Mouse (Mus musculus): ENCODE measurements around the gene Gm45194. TPM values are rescaled to one million over a fixed set of nuclear protein-coding genes. Genes with fewer than 3 reads are reported as not detected.

Gm45194 gene
- total RNA-seq (2021) = not detected

- intact Hi-C loops (cut with DNase I) = no loop called here
- no peak for DNase-seq
Observed at GRCm38 (mm10) chrX:111891089-111891488, at the start of gene Gm45194. Gm45194 (plus strand) TSS chrX:111891389.

DNA sequence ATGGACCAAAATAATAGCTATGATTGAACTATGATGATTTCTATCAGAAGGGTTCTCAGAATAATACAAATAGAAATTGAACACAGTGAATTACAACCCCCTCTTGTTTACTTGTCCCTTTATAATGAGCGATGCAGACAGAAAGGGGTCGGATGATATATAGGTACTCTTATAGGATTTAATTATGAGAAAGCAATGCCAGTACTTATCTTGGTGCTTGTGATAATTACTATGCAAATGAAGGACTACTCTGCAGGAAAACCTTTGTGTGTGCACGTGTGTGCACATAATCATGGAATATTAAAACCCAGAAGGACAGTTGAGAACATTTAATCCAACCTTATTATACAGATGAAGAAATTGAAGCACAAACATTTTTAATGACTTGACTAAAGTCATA is 35.3 kb upstream of the Gm45194 start:
- intact Hi-C loops (cut with DNase I) = no loop called here
- no peak for DNase-seq

DNA sequence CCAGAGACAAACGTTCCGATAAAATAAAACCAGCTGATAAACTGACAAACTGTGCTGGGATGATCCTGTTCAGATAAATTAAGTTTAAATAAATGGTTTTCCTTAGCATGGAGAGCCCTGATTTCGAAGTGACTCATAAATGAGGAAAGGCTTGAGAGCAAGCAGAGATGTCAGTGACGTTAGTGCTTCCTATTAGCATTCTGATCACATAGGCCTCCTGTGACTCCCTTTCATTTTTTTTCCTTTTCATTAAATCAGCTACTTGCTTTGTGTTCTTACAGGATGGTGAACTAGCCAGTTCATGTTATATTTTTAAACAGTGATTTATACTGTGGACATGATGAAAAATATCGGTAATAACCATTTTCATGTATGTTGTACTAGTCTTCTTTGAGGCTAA is 9.9 kb upstream of the Gm45194 start:
- intact Hi-C loops (cut with DNase I) = no loop called here
- no peak for DNase-seq

- intact Hi-C loops (cut with DNase I) = no loop called here
Observed at GRCm38 (mm10) chrX:111894321-111895050, 3.3 kb downstream of the Gm45194 start.

GRCm38 (mm10) chrX:111895084-111895779 is 4.0 kb downstream of the Gm45194 start:
- no peak for DNase-seq
- intact Hi-C loops (cut with DNase I) = no loop called here

More at GRCm38 (mm10) chrX:111894321-111895050, 3.3 kb downstream of the Gm45194 start:
- DNase-seq = no peak

- DNase-seq = no peak
- intact Hi-C loops (cut with DNase I) = no loop called here
Observed at GRCm38 (mm10) chrX:111917422-111917821, 26.2 kb downstream of the Gm45194 start.

DNA sequence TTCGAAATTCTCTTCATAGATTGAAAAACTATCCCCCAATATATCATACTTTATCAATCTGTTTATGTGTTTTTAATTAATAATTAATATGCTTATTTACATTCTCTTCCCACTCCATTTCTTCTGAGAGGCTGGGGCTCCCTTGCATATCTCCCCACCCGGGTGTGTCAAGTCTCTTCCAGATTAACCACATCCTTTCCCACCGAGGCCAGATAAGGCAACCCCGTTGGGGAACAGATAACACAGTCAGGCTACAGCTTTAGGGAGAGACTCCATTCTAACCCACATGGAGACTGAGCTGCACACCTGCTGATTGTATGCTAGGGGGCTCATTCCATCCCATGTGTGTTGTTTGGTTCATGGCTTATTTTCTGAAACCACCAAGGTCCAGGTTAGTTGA is 69.7 kb downstream of the Gm45194 start:
- intact Hi-C loops (cut with DNase I) = no loop called here
- DNase-seq = no peak

- intact Hi-C loops (cut with DNase I) = no loop called here
- no peak for DNase-seq
Observed at GRCm38 (mm10) chrX:111999661-112000060, 108.5 kb downstream of the Gm45194 start.

GRCm38 (mm10) chrX:112010707-112011106 is 119.5 kb downstream of the Gm45194 start, which contains the start of gene Tex16:
Tex16 (plus strand) TSS chrX:112011007.
- intact Hi-C loops (cut with DNase I) = no loop called here

GRCm38 (mm10) chrX:112238749-112239148 is 347.6 kb downstream of the Gm45194 start, which contains the start of gene 4933403O08Rik:
4933403O08Rik (plus strand) TSS chrX:112239049.
- no peak for DNase-seq
- intact Hi-C loops (cut with DNase I) = no loop called here

More at GRCm38 (mm10) chrX:112010707-112011106, 119.5 kb downstream of the Gm45194 start, which contains the start of gene Tex16:
- no peak for DNase-seq

- intact Hi-C loops (cut with DNase I) = no loop called here
- no peak for DNase-seq
Observed at GRCm38 (mm10) chrX:112242916-112243315, 351.7 kb downstream of the Gm45194 start.

DNA sequence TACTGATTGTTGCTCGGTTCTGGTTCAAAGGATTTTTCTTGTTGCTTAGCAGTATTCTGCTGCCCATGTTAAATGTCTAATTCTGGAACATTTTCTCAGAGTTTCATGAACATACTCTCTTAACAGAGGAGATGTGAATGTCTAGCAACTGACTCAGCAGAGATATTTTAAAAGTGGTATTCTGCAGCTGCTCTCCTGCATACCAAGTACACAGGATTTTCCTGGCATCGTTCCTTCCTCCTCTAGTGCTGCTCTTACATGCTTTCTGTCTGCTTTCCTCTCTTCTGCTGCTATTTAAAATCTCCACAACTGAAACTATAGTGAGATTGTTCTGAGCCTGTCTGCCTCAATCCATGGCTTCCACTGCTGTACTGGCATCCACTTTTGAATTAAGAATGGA is 364.3 kb downstream of the Gm45194 start:
- intact Hi-C loops (cut with DNase I) = no loop called here

DNA sequence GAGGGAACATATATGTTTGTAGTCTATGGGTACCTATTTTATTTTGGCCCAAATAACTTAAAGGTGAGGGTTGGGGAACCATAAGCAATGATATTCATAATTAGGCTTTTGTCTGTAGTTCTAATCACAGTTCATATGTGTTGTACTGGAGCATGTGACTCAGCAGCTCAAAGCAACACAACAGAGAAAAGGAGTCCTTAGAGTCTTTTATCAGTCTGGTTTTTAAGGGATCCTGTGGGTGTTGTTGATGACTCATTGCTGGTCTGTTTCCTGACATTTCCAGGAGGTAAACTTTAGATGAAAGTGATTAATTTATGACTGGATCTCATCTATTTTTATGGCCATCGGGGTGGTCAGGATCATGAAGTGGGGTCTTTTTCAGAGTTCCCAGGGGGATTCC is 382.4 kb downstream of the Gm45194 start:
- intact Hi-C loops (cut with DNase I) = no loop called here
- DNase-seq = no peak

More for the DNA sequence above, 364.3 kb downstream of the Gm45194 start:
- DNase-seq = no peak

Other genes starting within 250 kb of the Gm45194 start
- gene Hdx, start 194.3 kb upstream of the Gm45194 start, total RNA-seq (2021) = under 1 TPM; 0.08 to 0.17 TPM
- not detected for gene Tex16, start 119.6 kb downstream of the Gm45194 start, total RNA-seq (2021)